Mouse (Mus musculus) kidney, adult 2 months (tissue): ENCODE measurements around the gene Ell2. TPM values are rescaled to one million over a fixed set of nuclear protein-coding genes. Genes with fewer than 3 reads are reported as not detected.

Source experiments
- DNase-seq: peaks from one replicate; pipeline ENCODE4 v3.0.0; 2021
- H3K27ac ChIP-seq: fragments of 200-500 bp; 2 replicates; pipeline ENCODE4 v1.5.1; 2012; ENCODE audit warnings: low read depth, low read length, control low read depth, inconsistent platforms; ENCODE audit not compliant: insufficient read depth
- H3K27me3 ChIP-seq: fragments of 200-500 bp; replicated peaks from 2 replicates; pipeline ENCODE4 v1.6.1; 2012; ENCODE audit warnings: mild to moderate bottlenecking, moderate library complexity, low read length, inconsistent platforms; ENCODE audit not compliant: control insufficient read depth, insufficient read depth
- H3K36me3 ChIP-seq: fragments of 200-500 bp; 2 replicates; pipeline ENCODE4 v1.6.1; 2012; ENCODE audit warnings: mild to moderate bottlenecking, moderate library complexity, low read length, inconsistent platforms; ENCODE audit not compliant: control insufficient read depth, insufficient read depth
- H3K4me1 ChIP-seq: fragments of 200-500 bp; 2 replicates; pipeline ENCODE4 v1.6.1; 2011; ENCODE audit warnings: low read length; ENCODE audit not compliant: control insufficient read depth, insufficient read depth
- H3K4me3 ChIP-seq: fragments of 200-500 bp; 2 replicates; pipeline ENCODE4 v1.5.1; 2011; ENCODE audit warnings: mild to moderate bottlenecking, low read depth, low read length, control low read depth; ENCODE audit not compliant: insufficient read depth
- CTCF ChIP-seq: fragments of 200-500 bp; conservative IDR thresholded peaks from 2 replicates; pipeline ENCODE4 v1.5.1; 2011; ENCODE audit warnings: low read depth, mild to moderate bottlenecking, control low read depth, low read length, moderate library complexity, mixed read lengths; ENCODE audit not compliant: insufficient read depth, insufficient read length
- POLR2A ChIP-seq: fragments of 200-500 bp; IDR thresholded peaks from one replicate; pipeline ENCODE4 v1.6.1; 2011; ENCODE audit warnings: low read depth, low read length, control low read depth
- WGBS: fragments of 180-500 bp; shearing (Covaris S2); methylation state at CpG from one replicate; pipeline ENCODE4 v1.1.7; 2018; 5-methylcytosine and 5-hydroxymethylcytosine counted together
- polyA plus RNA-seq: library from polyadenylated mRNA; depleted of rRNA; stranded (reverse); fragments of >200 nt; gene quantifications from 2 replicates; pipeline ENCODE4 v1.2.3, GENCODE M21; 2012; rRNA removed

Ell2 gene
- polyA plus RNA-seq, result 6.3 and 8.2 TPM in 2 replicates

GRCm38 (mm10) chr13:75706457-75706856 lies at the start of gene Ell2:
Gene Ell2, plus strand, starts transcription at chr13:75706757.
- H3K36me3 ChIP-seq, result no peaks in the 10 kb centered on the region
- peaks cover 10% of the 10 kb centered on the region for H3K4me1 ChIP-seq
- peak within 1 kb of the TSS; percentile 87 for H3K4me3 ChIP-seq
- peak within 1 kb of the TSS; percentile 72 for H3K27ac ChIP-seq
- WGBS, result 100% methylated on average over 1 of the region's 1 CpGs
- H3K27me3 ChIP-seq, result no peaks in the 10 kb centered on the region
- no peak for DNase-seq
- TF ChIP-seq POLR2A, result no peak
- TF ChIP-seq CTCF, result no peak

GRCm38 (mm10) chr13:75685438-75685837 lies 21.1 kb upstream of the Ell2 start:
- DNase-seq, result no peak
- WGBS, result 72% methylated on average over 3 of the region's 3 CpGs
- TF ChIP-seq CTCF (no peak), POLR2A (no peak)
- Histone ChIP-seq H3K27me3 (no peaks in the 10 kb centered on the region; the same call in 1 of the 2 replicates), H3K4me1 (no peaks in the 10 kb centered on the region), H3K36me3 (no peaks in the 10 kb centered on the region), H3K27ac (no peak overlapping the region), H3K4me3 (no peak overlapping the region)

- no peaks in the 10 kb centered on the region; the same call in 1 of the 2 replicates for H3K27me3 ChIP-seq
- WGBS, result 92% methylated on average over 4 of the region's 4 CpGs
- DNase-seq, result no peak
- H3K4me3 ChIP-seq, result no peak overlapping the region
- no peak overlapping the region for H3K27ac ChIP-seq
- no peaks in the 10 kb centered on the region for H3K4me1 ChIP-seq
- TF ChIP-seq CTCF (no peak), POLR2A (no peak)
- H3K36me3 ChIP-seq, result no peaks in the 10 kb centered on the region
These were observed 19.6 kb upstream of the Ell2 start for GRCm38 (mm10) chr13:75686995-75687394.

GRCm38 (mm10) chr13:75691625-75692024 lies 14.9 kb upstream of the Ell2 start:
- Histone ChIP-seq H3K27me3 (no peaks in the 10 kb centered on the region), H3K36me3 (no peaks in the 10 kb centered on the region), H3K4me1 (no peaks in the 10 kb centered on the region), H3K4me3 (no peak overlapping the region), H3K27ac (no peak overlapping the region)
- DNase-seq, result no peak
- no peak for TF ChIP-seq CTCF
- no peak for TF ChIP-seq POLR2A

- Histone ChIP-seq H3K27ac (no peak overlapping the region), H3K4me1 (no peaks in the 10 kb centered on the region), H3K36me3 (no peaks in the 10 kb centered on the region), H3K4me3 (no peak overlapping the region), H3K27me3 (no peaks in the 10 kb centered on the region)
- DNase-seq, result no peak
- no peak for TF ChIP-seq CTCF
- TF ChIP-seq POLR2A, result no peak
These were observed 13.5 kb upstream of the Ell2 start for GRCm38 (mm10) chr13:75693081-75693480.

- TF ChIP-seq POLR2A, result no peak
- TF ChIP-seq CTCF, result no peak
- Histone ChIP-seq H3K27ac (no peak overlapping the region), H3K27me3 (no peaks in the 10 kb centered on the region), H3K4me3 (no peak overlapping the region), H3K36me3 (no peaks in the 10 kb centered on the region), H3K4me1 (no peaks in the 10 kb centered on the region)
- no peak for DNase-seq
- WGBS, result 46% methylated on average over 5 of the region's 5 CpGs
These were observed 3.7 kb upstream of the Ell2 start for GRCm38 (mm10) chr13:75702814-75703213.

GRCm38 (mm10) chr13:75706882-75707816 lies 592 bp downstream of the Ell2 start:
- 2% methylated on average over 64 of the region's 64 CpGs for WGBS
- peak; percentile 58 for TF ChIP-seq POLR2A
- no peak for TF ChIP-seq CTCF
- Histone ChIP-seq H3K27ac (peak overlapping the region; percentile 72), H3K27me3 (no peaks in the 10 kb centered on the region), H3K4me3 (peak overlapping the region; percentile 87), H3K36me3 (no peaks in the 10 kb centered on the region), H3K4me1 (peaks cover 13% of the 10 kb centered on the region)
- DNase-seq, result peak; percentile 99
